Mouse (Mus musculus): Measurements from ENCODE around the gene Aldh1a1.
"Not testable (repeated sequence)": the region's sequence is repeated elsewhere in the genome, so short reads cannot be mapped to it uniquely, and the experiment has no call there.

Aldh1a1 gene

GRCm38 (mm10) chr19:20557211-20557610, 64.7 kb downstream of the Aldh1a1 start:
- DNase-seq = no peak

GRCm38 (mm10) chr19:20558069-20558468, 65.6 kb downstream of the Aldh1a1 start:
- DNase-seq = no peak

DNA sequence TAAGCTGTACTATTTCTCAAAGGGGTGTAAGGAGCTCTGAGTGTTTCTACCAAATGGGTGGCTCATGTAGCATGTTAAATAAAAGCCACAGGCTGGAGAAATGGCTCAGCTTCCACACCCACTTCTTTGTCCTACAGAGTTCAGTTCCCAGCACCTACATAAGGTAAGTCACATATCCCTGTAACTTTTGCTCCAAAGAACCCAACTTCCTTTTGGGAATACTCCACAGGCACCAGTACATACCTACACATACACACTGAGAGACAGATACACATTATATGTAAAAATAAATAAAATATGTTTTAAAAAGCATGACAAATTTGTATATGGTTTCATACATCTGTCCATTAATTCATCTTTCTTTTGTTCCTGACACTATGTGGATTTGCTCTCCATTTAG, 66.0 kb downstream of the Aldh1a1 start:
- no peak for DNase-seq

DNA sequence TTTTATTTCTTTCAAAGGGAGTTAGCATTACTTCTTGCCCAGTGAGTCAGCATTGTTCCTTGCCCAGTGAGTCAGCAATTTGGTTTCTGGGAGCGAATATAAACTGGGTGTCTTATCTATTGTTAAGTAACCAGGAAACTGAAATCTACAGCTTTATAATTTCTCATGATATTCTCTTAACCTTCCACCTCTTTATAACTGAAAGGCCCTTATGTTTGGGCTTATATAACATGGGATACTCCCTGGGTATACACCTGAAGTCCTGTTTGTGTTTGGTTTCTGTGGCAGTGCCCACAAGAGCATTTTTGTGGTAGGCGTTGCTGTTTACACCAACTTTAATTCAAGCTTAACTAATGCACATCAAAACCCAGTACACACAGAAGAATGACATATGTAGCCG, 66.4 kb downstream of the Aldh1a1 start:
- no peak for DNase-seq

DNA sequence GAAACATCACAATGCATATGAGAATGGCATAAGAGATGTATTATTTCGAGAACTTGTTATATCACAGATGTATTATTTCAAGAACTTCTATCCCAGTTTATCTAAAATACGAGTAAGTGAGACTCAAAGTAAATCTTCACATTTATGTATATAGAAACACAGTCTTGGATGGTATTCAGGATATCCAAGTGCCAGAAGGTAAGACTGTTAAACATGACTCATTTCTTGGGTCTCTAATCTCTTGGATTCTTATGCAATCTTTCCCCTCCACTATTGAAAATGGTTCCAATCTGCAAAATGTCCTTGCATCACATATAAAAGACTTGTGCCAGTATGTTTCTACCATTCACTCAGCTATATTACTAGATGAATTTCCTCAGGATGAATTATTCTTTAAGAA, 67.4 kb downstream of the Aldh1a1 start:
- no peak for DNase-seq

- no peak for DNase-seq
These were observed 69.9 kb downstream of the Aldh1a1 start for GRCm38 (mm10) chr19:20562396-20562795.

- no peak for DNase-seq
These were observed 73.8 kb downstream of the Aldh1a1 start for GRCm38 (mm10) chr19:20566294-20566693.

DNA sequence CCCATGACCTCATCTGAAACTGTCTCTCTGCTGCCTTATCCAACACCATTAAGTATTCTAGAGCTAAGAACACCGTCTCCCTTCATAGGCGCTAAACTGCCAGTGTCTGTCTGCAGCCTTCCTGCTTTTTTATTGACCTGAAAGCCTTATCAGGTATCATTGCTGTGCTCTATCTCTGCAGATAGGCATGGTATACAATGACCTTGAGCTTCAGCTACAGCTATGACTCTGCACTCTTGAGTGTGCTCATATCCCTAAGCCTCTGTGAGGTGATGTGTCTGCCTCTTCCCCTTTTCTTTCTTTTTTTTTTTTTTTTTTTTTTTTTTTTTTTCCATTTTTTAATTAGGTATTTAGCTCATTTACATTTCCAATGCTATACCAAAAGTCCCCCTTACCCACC, 74.5 kb downstream of the Aldh1a1 start:
- DNase-seq = no peak

- no peak for DNase-seq
These were observed 84.5 kb downstream of the Aldh1a1 start for GRCm38 (mm10) chr19:20576984-20577383.

DNA sequence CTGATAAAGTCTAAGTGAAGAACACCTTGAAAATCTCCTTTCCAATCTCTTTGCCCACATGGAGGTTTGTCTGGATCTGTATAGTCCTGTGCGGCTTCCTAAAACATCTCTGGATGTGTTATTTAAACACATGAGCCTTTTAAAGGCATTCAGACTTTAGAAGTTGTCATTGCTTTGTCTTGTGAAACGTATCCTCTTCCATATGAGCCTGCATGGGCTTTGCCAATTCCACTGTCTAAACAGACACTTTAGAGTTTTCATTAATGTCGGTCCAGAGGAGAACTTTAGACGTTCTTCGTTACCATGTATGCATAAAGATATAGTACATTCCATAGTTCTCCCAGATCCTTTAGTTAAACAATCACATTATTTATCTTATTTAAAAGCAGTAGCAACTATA, 84.9 kb downstream of the Aldh1a1 start:
- no peak for DNase-seq

GRCm38 (mm10) chr19:20599951-20600350, 107.4 kb downstream of the Aldh1a1 start:
- no peak for DNase-seq

- no peak for DNase-seq
These were observed 109.2 kb downstream of the Aldh1a1 start for GRCm38 (mm10) chr19:20601739-20602138.

DNA sequence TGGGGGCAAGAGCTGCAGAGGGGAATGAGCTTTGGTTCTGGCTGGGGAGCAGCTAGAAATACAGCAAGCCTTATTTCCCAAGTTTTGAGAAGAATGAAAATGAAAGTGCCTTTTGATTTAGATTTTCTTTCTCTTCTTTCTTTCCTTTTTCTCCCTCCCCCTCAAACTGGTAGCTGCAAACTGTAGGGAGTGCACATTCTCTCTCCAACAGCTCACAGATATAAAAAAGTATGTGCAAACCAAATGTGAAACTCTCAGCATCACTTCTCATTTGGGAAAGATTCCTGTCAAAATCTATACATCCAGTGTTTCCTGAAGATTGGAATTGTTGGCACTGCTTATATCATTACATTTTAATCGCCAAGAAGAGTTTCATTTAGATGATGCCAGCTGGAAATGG, 110.7 kb downstream of the Aldh1a1 start:
- DNase-seq = no peak

DNA sequence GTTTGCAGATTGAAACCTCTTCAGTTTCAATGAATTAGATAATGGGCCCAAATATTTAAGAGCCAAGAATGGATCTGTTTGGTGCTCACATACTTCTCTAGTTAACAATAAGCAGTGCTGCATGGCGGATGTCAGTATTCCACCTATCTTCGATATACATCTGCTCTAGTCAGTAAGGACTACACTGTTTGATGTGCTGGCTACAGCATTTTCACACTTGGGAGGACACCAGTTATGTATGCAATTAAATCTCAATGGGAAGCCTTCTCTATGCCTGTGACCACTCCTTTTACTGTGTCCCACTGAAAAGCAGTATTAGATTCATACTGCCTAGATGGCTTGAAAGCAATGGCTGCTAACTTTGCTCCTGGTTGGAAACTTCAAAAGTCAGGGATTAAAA, 111.4 kb downstream of the Aldh1a1 start:
- no peak for DNase-seq

- no peak for DNase-seq
These were observed 121.9 kb downstream of the Aldh1a1 start for GRCm38 (mm10) chr19:20614252-20614930.

DNA sequence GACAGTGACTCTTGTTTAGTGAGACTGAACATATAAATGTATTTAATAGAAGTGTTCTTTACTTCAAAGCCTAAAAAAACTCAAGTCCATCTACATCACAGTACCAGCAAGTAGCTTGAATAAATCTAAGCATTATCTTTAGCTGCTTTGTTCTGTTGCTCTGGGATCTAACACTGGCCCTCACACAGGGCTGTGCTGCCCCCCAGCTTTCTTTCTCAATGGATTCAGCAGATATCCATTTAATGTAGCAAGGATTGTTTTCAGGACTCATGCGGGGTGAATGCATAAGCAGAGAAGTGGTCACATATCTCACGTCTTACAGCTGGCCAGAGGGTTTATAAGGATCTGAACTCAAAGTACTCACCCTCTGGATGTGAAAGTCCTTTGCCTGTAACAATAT, 129.9 kb downstream of the Aldh1a1 start:
- no peak for DNase-seq

DNA sequence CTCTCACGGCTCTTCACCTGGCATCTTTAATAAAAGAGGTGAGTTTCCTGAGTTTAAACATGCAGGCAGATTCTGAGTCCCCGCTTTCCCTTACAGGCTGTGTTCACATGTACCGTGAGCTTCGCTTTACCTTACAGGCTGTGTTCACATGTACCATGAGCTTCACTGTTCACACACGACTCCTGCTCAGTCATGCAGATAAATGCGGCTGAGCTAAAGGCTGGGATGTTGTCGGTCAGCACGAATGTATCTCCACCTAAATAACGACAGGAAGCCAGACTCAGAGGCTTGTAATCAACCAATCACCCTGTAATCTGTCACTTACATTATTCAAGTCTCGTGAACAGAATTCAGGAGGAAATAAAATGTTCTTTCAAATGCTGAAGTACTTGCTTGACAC, 130.9 kb downstream of the Aldh1a1 start:
- no peak for DNase-seq

GRCm38 (mm10) chr19:20631020-20631419, 138.5 kb downstream of the Aldh1a1 start:
- DNase-seq = no peak

DNA sequence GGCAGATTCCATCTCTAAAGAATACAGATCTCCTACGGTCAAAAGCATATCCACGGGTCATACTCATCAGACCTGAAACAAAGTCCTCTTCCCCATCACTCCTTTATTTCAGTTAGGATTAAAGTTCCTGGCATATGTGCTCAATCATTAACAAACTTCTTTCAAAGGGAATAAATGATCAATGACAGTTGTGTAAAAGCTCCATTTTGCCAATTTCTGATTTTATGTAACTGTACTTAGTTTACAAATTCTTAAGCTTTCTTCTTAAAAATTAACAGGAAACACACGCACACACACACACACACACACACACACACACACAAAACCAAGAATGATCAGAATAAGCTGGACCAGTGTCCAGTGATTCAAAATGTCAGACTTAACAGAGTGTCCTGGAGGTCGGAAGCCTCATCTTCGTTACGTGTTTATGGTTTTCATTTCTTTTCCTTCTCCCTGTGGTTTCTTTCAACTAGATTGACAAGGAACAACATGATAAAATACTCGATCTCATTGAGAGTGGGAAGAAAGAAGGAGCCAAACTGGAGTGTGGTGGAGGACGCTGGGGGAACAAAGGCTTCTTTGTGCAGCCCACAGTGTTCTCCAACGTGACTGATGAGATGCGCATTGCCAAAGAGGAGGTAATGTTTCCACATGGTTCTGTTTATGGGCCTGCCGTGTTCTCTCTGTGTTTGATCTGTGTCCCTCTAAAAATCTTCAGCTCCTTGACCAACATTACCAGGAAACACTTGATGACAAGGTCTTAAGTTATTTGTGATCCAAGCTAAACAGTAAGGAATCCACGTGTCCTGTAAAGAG, 141.6 kb downstream of the Aldh1a1 start:
- peak; percentile 14 for DNase-seq

DNA sequence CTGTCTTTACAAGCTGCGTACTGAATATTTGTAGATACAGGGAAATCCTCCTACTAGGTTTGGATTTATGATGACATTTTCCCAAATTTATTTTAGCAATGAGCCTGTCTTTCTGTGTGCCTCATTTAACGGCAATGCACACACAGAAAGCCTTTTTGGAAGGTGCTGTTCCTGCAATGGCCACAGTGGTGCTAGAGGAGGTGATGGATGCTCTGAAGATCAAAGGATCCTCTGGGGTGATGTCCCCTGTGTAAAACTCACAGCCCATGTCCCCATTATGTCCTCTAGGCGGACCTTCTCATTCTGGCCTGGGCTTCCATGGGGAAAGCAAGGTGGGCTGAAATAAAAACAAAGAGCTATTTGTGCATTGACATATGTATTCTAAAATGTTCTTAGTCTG, 151.8 kb downstream of the Aldh1a1 start:
- no peak for DNase-seq

DNA sequence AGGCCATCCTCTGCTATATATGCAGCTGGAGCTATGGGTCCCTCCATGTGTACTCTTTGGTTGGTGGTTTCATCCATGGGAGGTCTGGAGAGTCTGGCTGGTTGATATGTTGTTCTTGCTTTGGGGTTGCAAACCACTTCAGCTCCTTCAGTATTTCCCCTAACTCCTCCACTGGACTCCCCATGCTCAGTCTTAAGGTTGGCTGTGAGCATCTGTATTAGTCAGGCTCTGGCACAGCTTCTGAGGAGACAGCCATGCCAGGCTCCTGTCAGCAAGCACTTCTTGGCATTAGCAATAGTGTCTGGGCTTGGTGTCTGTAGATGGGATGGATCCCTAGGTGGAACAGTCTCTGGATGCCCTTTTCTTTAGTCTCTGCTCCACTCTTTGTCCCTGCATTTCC, 155.0 kb downstream of the Aldh1a1 start:
- DNase-seq = not testable (repeated sequence)

GRCm38 (mm10) chr19:20650008-20650407, 157.5 kb downstream of the Aldh1a1 start:
- no peak for DNase-seq

DNA sequence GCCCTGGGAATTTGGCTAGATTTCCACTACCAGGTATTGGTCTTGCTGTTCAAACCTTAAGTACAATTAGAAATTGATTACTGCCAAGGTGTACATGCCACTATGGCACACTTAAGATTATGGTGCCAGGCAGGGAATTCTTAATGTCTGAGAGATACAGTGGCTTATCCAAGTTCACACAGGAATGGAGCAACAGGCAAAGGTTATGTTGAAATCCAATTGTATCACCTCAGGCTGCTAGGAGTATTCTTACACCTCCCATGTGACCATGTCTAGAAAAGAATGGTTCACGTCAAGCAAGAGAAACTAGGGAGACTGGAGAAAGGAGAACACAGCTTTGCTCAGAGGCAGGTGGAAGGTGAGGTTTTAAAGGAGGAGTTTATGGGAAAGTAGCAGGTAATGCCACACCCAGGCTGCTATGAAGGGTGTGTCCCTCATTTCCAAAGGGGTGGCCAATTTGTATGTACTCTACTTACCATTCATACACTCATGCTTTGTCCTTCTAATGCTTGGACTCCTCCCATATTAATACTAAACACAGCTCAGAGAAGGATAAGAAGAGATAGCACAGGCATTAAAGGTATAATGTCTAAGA, 160.7 kb downstream of the Aldh1a1 start:
- no peak for DNase-seq
